Mouse (Mus musculus) erythroblast, embryonic 14.5 days (primary cell): ENCODE data around the gene Smad5.

Source experiments
- GATA1 ChIP-seq: IDR thresholded peaks from 2 replicates; pipeline ENCODE4 v1.6.1; 2012; ENCODE audit warnings: low read length, inconsistent platforms, mixed read lengths
- TAL1 ChIP-seq: IDR thresholded peaks from 3 replicates; pipeline ENCODE4 v1.6.1; 2012; ENCODE audit warnings: low read length, inconsistent platforms, mixed read lengths

DNA sequence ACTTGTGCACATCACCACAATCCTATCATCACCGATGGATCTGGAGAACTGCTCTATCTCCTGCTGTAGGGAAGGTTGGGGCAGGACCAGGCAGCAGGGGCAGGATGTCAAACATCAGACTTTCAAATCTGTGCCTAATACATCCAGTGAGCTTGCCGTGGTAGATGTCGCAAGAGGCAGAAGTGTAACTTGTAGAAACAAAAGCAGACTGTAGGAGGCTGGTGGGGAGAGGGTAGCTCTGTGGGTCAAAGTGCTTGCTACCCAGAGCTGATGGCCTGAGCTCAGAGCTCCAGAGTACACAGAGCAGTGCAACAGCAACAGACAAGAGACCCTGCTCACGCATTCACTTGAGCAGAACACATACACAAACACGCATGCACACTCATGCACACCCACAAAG is 6.1 kb upstream of the Smad5 start:
- TF ChIP-seq GATA1 (no peak), TAL1 (no peak)
